Mouse (Mus musculus) C3H10T1/2 (cell line): ENCODE results near the gene Utp14a. TPM values are rescaled to one million over a fixed set of nuclear protein-coding genes. Genes with fewer than 3 reads are reported as not detected.

Source experiments
- polyA plus RNA-seq, 2 experiments: library from polyadenylated mRNA; unstranded; fragments of >200 nt; fragmentation: generic; extraction: Trizol; gene quantifications; one replicate each; pipeline ENCODE4 v1.2.1; 2012; ENCODE audit warnings: missing spikeins in 2 of 2

The Utp14a gene
- 10 to 100 TPM in 1 of 2 experiments, 1 to 10 TPM in 1; 3.7 to 14.2 TPM for polyA plus RNA-seq

GRCm38 (mm10) chrX:48256468-48257007, at the start of gene Utp14a:
Utp14a (plus strand) TSS chrX:48256862.

GRCm38 (mm10) chrX:48208519-48209185, 48.0 kb upstream of the Utp14a start, which contains the start of gene Zdhhc9:
Zdhhc9 (minus strand) TSS chrX:48208878.

Other genes starting within 250 kb of the Utp14a start
- 1 to 10 TPM; 3.1 to 7.9 TPM for gene Apln, start 222.0 kb upstream of the Utp14a start, polyA plus RNA-seq
- gene Xpnpep2, start 148.1 kb upstream of the Utp14a start, polyA plus RNA-seq = 1 to 10 TPM in 1 of 2 experiments, under 1 TPM in 1; 0.01 to 2.8 TPM
- gene Sash3, start 110.4 kb upstream of the Utp14a start, polyA plus RNA-seq = under 1 TPM in 1 of 2 experiments, not detected in 1; 0.01 TPM
- 10 to 100 TPM in 1 of 2 experiments, 1 to 10 TPM in 1; 4.0 to 18.5 TPM for gene Zdhhc9, start 48.0 kb upstream of the Utp14a start, polyA plus RNA-seq
- gene Bcorl1, start 84.5 kb downstream of the Utp14a start, polyA plus RNA-seq = 1 to 10 TPM; 2.6 to 6.3 TPM
- 10 to 100 TPM in 1 of 2 experiments, 1 to 10 TPM in 1; 2.7 to 12.7 TPM for gene Elf4, start 206.3 kb downstream of the Utp14a start, polyA plus RNA-seq